Mouse (Mus musculus) telencephalon, adult 2 months (tissue): ENCODE results near the gene Psmb6.
"Not testable (repeated sequence)": the region's sequence is repeated elsewhere in the genome, so short reads cannot be mapped to it uniquely, and the experiment has no call there.

Source experiments
- DNase-seq: peaks from one replicate; pipeline ENCODE4 v3.0.0-alpha.2; 2011; ENCODE audit warnings: low read depth, low spot score

Gene Psmb6

GRCm38 (mm10) chr11:70523306-70523989 is 1.7 kb upstream of the Psmb6 start:
- DNase-seq: not testable (repeated sequence)

DNA sequence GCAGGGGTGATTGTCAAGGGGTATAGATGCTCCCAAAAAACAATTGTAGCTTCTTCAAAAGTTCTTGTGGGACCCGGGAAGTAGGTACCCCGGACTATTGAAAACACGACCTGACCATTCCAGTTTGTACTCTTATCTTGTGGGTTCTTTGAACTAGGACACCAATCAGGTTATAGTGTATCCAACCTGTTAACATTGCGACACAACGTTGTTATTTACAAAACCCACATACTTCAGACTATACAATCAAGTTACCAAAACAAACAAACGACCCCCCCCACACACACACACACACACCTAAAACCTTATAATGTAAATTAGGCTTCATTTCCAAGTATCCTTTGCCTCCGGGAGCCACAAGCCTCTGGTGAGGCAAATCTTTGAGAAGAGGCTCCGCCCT is 385 bp upstream of the Psmb6 start:
- DNase-seq: no peak

GRCm38 (mm10) chr11:70525726-70526125 is 559 bp downstream of the Psmb6 start:
- no peak for DNase-seq

DNA sequence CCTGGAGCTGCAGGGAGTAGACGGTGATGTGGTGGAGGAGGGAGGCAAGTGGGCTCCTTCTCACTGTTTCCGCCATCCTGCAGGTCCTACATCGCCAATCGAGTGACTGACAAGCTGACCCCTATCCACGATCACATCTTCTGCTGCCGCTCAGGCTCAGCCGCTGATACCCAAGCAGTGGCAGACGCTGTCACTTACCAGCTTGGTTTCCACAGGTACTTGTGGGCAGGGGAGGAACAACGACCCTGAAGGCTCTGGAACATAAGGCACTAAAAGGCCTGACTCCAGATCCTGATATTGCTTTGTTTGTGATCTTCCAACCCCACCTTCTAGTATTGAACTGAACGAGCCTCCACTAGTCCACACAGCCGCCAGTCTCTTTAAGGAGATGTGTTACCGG is 1.0 kb downstream of the Psmb6 start:
- no peak for DNase-seq

GRCm38 (mm10) chr11:70528610-70529009 is 3.4 kb downstream of the Psmb6 start:
- no peak for DNase-seq

- not testable (repeated sequence) for DNase-seq
Measured at GRCm38 (mm10) chr11:70531065-70531464, 5.9 kb downstream of the Psmb6 start.

GRCm38 (mm10) chr11:70532839-70533238 is 7.7 kb downstream of the Psmb6 start, which contains the start of gene Gm40193:
Gm40193 (minus strand) TSS chr11:70532939.
- DNase-seq: no peak

- DNase-seq: no peak
Measured at GRCm38 (mm10) chr11:70539423-70539822, 14.3 kb downstream of the Psmb6 start.

GRCm38 (mm10) chr11:70539877-70540587 is 14.9 kb downstream of the Psmb6 start, which contains the start of gene Pld2:
Pld2 (plus strand) TSS chr11:70540064.
- DNase-seq: peak; percentile 51

GRCm38 (mm10) chr11:70540928-70541327 is 15.8 kb downstream of the Psmb6 start:
- no peak for DNase-seq

DNA sequence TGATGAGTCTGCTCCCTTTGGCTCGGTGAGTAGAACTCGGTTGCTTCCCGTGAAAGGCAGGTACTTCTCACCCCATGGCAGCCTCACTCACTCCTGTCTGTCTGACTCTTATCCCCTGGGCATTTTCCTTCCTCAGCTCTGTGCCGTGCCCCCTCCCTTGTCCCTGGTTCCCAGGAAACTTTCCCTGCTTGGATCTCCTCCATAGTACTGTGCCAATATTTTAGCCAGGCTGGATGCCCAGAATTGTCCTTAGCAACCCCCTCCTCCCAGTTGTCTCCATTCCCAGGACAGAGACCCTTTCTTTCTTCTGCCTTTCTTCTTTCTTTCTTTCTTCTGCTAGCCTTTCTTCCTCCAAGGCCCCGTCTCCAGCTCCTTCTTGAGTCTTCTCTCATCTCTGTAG is 16.2 kb downstream of the Psmb6 start:
- DNase-seq: no peak

- no peak for DNase-seq
Measured at GRCm38 (mm10) chr11:70544496-70544895, 19.3 kb downstream of the Psmb6 start.

- DNase-seq: no peak
Measured at GRCm38 (mm10) chr11:70551526-70551925, 26.4 kb downstream of the Psmb6 start.

DNA sequence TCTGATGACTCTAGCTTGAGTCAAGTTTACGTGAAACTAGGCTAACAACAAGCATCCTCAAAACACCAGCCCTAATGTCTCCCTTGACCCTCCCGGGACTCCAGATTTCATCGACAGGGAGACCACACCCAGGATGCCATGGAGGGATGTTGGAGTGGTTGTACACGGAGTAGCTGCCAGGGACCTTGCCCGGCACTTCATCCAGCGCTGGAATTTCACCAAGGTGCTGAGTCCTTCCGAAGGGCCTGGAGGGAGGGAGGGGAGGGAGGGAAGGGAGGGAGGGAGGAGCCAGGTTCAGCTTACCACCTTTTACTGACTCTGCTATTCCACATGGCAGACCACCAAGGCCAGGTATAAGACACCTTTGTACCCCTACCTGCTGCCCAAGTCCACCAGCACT is 28.8 kb downstream of the Psmb6 start:
- no peak for DNase-seq

GRCm38 (mm10) chr11:70557545-70557944 is 32.4 kb downstream of the Psmb6 start:
- no peak for DNase-seq

- DNase-seq: no peak
Measured at GRCm38 (mm10) chr11:70561937-70562286, 36.7 kb downstream of the Psmb6 start.

DNA sequence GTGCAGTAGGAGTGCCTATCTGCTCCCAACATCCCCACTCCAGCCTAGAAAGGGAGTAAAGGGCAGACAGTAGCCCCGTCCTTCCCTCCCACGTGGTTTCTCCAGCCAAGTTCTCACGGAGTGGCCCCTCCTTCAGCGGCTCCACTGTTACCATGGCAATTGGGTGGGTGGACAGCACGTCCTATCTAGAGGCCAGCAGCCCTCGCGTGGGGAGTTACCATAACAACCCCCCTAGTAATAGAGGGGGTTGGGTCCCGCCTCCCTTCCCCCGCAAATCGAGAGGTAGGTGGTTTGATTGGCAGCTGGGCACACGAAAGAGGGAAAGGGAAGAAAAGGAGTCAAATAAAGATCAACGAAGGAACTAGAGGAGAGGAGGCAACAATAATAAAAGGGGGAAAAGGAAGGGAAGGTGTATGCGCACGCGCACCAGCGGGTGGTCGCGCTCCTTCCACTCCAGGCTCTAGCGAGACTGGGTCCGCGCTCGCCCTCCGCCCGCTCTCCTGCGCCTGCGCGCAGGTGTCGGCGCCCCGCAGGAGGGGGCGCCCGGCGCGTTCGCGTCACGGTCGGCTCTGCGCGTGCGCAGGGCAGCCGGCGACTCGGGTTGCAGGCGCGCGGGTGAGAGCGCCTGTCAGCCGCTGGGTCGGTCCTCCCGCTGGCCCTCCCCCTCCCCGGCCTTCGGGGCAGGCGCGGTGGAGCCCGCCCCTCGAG is 37.3 kb downstream of the Psmb6 start, which contains the start of gene Mink1:
Gene Mink1 (plus strand): TSS at position 595 of the 708 bp plus-strand sequence.
- peak; percentile 92 for DNase-seq

GRCm38 (mm10) chr11:70562995-70563469 is 37.9 kb downstream of the Psmb6 start:
- DNase-seq: no peak

GRCm38 (mm10) chr11:70563470-70564275 is 38.5 kb downstream of the Psmb6 start:
- no peak for DNase-seq

DNA sequence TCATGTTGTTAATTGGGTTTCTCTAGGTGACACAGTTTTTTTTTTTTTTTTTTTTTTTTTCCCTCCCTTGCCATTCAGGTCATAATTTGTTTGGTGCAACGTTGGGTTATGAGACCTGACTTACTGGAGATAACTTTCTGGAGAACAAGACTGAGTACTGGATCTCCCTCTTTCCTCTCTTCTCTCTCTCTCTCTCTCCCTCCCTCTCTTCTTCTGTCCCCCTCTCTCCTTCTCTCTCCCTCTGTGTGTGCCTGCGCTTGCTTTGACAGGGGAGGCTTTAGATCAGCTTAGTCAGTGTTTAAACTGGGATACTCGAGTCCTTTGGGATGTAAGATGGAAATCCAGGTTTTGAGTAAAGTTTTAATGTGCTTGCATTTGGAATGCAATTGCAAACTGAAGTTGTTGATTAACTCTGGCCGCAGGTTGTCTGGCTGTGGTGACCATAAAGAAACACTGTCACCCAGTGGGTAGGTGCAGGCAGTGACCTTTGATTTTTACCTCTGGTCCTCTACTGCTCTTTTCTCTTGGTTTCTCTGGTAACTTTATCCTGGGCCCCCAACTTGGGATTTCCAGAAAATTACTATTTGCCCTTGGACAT is 39.2 kb downstream of the Psmb6 start:
- no peak for DNase-seq

DNA sequence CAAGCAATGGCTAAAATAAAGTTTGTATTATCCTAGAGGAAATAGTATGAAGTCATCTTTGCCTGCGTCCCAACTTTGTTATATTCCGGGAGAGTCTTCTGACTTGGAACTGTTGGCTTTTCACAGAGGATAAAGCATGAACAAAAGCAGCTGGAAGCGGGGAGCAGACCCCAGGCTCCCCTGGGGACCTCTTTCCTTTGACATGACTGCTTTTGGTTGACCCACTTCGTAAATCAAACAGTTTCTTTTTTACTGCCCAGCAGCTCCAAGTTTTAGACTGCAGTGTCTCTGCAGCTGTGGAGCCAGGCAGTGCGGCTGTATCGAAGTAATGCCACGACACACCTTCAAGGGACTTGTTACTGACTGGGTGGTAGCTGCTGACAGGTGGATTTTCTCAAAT is 41.4 kb downstream of the Psmb6 start:
- DNase-seq: no peak
